Mouse (Mus musculus) telencephalon, adult 2 months (tissue): Measurements from ENCODE around the gene Eif4h.
A peak's percentile ranks its signal among the peaks of the same experiment; 100 is the strongest.

ENCODE experiments used
- DNase-seq: peaks from one replicate; pipeline ENCODE4 v3.0.0-alpha.2; 2011; ENCODE audit warnings: low read depth, low spot score

Eif4h gene

DNA sequence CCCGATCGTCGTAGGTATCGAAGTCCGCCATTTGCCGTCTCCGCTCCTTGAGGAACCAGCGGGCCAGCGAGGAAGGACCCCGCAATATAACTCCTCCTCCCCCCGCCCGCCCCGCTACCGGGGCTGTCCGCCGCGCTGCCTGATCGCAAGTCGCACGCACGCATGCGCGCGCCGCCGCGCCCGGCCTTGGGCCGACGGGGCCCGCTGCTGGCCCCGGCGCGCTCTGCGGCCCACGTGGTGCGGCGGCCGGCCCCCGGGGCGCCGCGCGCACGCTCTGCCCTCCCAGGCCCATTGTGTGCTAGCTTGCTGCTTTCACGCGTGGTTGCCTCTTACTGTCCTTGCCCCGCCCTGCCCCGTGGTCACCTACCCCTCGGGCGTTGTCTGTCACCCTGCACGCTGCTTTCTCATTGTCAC is at the start of gene Eif4h:
Gene Eif4h (minus strand): TSS at position 222 of the 414 bp plus-strand sequence.
- peak; percentile 92 for DNase-seq

DNA sequence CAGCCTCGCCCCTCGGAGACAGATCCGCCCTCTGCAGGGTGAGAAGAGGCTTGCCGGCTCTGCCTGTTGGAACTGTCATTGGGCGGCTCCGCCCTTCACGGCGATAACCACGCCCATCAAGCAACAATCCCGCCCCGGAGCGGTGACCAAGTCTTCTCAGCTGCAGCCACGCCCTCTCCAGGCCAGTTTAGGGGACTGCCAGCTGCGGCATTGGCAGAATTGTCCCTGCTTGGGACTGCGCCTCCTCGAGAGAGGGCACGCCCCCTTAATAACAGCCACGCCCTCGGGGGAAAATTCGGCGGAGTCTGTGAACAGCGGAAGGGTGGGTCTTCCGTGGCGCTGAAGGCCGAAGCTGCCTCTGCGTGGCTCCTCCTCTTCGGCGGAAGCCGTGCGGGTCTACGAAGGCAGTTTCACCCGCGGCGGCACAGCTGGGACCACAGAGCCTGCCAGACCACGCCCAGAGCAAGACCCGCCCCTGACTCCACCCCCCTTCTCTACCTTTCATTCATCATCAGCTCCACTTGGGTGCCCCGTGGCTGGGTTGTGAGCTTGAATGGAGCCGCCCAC is 49.5 kb upstream of the Eif4h start:
- DNase-seq = peak; percentile 98

DNA sequence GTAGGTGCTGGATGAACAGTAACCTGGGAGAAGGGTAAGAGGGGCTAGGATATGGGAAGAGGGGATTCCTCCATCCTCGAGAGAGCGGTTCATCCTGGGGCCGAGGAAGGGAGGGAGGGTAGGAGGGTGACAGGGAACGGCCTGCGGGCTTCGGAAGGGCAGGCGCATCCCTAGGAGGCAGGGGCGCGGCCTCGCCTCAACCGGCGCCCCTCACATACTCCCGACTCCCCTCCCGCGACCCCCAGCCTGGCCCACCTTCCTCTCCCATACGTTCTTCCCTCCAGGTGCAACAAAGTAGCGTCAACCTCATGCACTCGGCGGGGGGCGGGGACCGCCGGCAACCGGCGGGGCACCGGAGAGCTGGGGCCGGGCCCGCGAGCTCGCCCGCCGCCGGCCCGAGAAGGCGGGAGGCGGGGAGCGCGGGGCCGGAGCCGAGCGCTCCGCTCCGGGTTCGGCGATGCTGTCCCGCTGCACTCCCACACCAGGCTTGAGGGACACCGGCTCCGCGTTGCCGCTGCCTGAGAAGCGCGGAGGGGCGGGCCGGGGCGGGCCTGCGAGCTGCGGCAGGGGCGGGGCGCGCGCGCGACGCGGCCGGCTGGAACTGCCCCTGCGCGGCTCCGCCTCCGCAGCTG is 48.9 kb upstream of the Eif4h start, which contains the start of gene Limk1:
Gene Limk1 (minus strand): TSS at position 513 of the 632 bp plus-strand sequence.
- no peak for DNase-seq

DNA sequence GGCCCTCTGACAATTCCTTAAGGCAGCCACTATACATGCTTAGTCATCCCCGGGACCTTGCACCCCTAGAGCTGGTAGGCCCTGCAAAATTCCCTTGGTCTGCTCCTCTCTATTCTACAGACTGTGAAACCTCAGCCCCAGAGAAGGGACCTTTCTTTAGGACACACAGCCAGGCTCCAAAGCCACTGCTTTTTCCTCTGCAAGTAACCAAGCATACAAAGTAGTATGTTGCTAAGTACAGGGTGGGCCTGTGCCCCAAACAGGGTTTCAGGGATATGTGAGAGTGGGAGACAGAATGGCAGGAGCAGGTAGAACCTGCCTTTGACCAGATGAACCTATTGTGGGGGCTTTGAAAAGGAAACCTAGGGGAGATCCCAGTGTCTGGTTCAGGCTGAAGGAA is 47.9 kb upstream of the Eif4h start:
- no peak for DNase-seq

DNA sequence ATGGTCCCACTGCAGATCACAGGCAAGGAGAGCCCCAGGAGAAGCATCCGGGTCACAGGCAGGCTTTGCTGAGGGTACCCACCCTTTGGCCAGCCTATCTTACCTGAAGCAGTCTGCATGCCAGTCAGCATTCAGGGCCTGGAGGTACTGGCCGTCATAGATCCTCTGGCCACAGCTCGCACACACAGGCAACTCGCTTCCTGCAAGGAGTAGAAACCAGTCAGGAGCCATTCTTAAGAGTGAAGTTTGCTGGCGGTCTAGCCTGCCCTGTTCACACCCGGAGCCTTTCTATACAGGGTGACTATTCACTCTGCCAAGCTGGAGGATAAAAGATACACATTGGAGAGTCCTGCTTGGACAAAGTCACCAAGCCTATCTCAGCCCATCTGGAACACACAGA is 47.3 kb upstream of the Eif4h start:
- no peak for DNase-seq

DNA sequence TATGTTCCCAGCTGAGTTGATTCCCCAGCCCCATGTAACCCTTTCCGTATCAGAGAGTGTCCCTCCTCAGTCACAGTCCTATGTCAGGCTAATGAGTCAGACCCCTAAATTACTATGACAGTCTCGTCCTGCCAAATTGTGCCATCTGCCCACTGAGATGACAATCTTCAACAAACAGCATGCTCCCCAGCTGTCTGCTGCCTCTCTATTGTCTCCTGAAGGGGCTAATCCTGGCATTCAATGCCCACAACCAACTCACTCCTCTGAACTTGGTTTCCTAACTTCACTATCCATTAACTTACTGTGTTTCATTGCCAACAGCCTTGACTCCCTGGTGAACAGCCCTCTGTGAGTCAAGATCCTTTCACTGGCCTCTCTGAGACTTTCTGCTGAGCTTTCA is 45.1 kb upstream of the Eif4h start:
- no peak for DNase-seq

DNA sequence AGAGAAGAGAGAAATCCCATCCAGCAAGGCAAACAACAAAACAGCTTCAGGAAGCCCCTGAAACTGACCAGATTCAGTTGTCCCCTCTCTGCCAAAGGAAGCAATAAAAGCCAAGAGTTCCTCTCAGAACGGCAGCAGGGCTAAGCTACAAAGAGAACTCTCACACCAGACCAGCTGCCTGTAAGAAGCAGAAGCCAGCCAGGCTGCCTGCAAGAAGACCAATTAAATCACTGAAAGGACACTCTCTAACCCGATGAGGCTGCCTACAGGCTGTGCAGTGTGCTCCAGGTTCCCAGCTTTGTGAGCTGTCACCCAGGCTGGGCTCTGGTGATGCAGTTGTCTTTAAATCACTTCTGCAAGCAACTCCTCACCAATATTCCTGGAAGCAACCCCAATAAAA is 44.5 kb upstream of the Eif4h start:
- no peak for DNase-seq

DNA sequence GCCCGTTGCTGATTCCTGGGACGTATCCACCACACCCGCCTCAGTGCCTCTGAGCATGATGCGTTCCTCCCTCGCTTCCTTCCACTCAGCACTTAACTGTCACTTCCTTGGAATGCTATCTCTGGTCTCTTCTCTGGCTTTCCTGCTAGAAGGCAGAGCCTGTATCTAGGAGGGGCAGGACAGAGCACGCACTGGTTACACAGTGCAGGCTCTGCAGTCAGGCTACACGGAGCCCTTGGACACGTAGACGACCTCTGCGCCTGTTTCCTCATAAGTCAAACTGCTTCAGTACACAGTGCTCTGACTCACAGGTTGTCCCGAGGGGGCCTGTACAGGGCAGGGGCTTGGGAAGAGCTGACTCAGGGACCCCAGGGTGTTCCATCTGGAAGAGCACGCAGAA is 40.9 kb upstream of the Eif4h start:
- DNase-seq = no peak

DNA sequence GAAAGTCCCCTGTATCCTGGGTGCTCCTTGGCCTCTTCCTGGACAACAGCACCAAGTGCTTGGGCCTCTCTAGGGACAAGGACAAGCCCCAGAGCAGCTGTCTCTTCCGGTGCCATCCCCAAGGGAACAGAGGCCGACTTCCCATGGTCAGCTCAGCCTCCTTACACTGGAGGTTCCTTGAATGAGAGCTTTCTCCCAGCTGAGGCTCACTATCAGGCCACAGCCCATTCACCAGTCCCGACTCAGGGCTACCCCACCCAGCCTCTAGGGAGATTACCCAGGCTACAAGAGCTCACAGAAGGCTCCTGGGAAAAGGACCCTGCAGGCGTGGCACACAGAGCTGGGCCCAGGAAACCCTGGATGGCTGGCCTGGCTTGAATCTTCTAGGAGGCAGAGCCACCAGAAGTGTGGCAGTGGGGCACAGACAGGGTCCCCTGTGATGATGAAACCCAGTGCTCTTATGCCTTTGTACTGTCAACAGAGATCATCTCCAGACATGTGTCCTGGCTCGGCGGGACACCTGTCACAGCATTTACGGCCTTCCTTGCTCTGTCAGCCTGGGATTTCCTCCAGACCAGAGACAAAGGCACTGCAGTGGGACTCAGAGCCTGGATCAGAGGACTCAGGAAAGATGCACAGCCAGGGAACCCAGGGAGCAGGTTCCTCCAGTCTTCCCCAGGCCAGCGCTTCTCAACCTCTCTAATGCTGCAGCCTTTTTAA is 39.7 kb upstream of the Eif4h start:
- no peak for DNase-seq

DNA sequence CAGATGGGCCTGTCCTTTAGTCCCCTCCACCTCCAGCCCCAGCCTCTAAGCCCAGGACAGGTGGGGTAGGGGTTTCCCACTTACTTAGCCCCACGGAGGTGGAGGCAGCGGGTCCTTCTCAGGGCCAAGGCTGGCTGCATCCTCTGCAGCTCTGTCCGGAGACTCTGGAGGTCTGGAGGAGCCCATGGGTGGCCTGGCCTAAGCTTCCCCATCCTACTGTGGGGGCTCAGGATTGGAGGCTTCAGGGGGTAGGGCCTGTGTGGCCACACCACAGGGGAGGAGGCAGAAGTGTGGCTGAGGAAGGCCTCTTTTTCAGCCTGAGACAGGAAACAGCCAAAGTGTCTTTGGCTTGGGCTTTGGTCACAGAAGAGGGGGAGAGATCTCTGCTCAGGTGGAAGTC is 38.7 kb upstream of the Eif4h start:
- DNase-seq = no peak

DNA sequence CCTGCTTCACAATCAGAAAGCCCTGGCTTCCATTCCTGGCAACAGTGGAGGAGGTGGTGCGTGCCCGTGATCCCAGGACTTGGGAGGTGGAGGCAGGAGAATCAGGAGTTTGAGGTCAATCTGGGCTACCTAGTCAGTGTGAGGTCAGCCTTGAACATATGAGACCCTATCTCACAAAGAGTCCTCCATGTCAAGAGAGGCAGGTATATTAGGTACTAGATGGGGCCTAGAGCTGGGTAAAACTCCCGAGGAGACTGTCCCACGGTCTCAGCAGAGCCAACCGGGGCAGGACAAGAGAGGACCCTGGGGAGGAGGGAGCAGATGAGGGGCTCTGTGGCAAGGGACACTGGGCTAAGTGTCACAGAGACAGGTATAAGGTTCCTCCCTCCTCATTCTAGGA is 38.2 kb upstream of the Eif4h start:
- no peak for DNase-seq

DNA sequence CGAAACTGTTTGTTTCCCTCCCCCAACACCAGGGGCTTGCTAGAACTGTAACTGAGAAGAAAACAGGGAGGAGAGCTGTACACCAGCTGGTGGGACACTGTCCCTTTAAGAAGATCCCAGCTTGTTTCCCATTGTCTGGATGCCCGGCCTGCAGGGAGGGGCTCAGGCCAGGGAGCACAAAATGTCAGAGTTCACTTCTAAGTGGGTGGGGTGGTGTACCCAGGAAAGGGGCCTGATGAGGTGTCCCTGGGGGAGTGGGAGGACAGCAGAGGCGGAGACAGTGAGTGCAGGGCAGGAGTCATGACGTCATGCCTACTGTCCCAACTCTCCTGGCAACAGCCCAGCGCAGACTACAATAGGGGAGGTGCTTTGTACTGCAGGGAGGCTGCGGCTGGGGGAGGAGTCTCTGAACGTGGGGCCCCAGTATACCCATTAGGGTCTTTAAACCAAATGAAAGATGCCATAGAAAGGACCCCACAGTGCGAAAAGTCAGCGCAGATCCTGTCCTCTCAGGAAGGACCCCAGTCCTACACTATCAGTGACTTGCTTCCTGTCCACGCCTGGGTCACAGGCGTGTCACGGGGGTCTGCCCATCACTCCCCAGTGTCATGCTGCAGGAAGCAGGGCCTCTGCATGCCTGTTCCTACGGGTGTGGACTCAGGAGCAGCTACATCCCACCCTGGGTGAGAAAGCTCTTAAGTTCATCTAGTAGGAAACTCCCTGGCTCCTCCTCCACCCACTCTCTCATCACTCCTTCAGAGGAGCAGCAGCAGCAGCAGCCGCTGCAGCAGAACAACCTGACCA is 36.9 kb upstream of the Eif4h start:
- DNase-seq = peak; percentile 29

DNA sequence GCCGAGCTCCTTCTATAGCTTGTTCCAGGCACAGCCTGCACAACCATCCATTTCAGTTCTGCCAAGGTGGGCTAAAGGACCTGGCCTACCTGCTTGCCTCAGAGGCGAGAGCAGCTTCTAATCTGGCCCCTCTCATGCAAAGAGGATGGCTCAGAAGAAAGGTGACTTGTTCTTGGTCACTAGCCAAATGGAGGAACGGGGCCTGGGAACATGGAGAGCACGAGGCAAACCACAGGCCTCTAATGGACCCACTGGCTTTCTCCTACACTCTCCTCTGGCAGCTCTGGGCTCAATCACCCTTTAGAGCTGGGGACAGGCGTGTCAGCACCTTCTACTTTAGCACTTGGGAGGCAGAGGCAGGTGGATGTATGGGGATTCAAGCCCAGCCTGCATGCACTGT is 35.7 kb upstream of the Eif4h start:
- no peak for DNase-seq

DNA sequence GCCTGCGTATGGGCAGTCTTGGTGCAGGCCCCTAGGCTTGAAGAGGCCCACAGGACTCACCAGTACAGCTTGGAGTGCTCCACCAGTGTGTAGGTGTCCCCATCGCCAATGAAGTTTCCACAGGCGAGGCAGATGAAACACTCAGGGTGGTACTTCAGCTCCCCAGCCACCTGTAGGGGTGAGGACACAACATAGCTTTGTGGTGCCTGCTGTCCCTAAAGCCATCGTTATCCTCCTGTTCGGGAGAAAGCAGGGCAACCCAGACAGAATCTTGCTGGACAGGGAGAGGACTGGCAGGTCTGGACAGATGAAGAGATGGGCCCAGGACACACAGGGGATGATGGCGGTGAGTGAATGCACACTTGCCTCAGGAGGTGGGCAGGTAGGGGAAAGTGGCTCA is 33.3 kb upstream of the Eif4h start:
- DNase-seq = no peak

DNA sequence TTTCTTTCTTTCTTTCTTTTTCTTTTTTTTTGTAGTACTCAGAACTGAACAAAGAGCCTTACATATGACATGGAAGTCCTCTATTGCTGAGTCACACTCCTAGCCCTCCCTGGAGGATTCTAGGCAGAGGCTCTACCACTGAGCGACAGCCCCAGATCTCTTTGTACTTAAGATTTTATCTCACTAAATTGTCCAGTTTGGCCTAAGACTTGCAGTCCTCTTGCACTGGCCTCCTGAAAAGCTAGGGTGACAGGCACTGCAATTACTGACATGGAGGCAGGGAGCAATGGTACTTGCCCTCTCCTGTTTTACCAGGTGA is 32.9 kb upstream of the Eif4h start:
- DNase-seq = no peak

DNA sequence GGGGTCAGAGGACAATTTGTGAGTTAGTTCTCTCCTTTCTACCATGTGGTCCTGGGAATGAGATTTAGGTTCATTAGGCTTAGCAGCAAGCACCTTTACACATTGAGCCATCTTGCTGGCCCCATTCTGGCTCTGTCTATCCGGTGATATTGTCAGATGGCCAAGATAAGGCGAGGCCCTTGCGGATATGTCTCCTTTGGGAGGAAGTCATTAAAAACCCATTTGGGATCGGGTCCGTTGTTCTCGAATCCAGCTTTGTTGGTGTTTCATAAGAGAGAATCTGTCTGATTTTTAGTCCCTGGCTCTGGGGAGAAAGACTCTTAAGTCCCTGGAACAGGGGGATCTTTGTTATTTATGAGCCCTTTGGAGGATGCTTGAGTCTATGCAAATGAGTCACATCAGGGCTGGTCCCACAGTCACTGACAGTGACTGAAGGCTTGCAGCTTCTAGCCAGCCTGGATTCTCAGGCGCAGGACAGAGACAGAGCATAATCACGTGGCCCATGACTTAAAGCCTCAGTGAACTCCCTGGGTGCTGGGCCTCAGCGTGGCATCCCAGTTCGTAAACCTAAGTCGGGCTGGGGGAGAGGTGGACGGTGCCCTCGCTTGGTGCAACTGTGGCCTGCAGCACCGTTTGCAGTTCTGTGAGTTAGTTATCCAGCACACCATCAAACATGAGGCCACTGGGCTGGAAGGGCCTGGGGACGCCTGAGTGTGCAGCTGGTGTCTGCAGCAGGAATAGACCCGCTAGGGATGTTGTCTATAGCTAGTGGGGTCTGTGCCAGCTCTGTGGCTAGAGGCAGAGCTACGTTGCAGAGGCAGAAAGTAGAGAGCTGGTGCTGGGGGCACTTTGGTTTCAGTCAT is 32.3 kb upstream of the Eif4h start:
- no peak for DNase-seq

DNA sequence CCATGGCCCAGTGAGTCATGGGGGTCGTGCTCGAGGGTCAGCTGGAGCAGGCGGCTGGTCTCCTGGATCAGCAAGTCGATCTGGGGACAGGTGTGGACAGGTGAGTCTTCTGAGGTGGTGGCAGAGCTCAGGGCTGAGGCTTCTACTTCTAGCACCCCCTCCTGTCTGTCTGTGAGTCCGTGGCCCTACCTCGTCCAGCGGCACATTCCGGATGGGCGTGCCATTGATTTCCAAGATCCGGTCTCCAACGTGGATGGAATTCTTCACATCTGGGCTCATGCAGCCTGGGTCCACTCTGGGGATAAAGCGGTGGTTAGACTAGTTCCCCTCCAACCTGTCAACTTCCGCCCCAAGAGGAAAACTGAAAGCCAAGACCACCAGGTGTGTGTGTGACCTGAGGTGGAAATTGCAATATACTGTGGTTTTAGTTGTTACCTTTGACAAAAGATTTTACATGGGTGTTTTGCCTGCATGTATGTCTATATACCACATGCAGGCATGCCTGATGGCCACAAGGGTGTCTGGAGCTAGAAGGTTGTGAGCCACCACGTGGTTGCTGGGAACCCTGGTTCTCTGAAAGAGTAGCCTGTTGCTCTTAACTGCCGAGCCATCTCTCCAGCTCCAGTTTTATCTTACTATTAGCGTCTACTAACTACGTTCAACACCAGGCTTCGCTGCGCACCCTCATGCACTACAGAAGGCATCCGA is 29.9 kb upstream of the Eif4h start:
- no peak for DNase-seq

DNA sequence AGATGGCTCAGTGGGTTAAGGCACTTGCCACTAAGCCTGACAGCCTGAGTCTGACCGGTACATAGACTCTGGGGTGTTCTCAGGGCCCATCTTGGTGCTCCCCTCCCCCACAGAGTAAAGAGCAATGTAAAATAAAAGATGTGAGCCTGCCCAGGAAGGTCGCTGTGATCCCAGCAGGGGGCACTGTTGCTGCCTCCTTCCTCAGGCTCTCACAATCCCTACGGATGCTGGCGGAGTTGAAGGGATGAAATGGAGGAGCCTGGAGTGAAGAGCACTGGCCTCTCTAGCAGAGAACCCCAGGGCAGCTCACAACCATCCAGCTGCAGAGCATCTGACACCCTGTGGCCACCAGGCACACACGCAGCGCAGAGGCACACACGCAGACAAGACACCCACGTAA is 29.2 kb upstream of the Eif4h start:
- no peak for DNase-seq

DNA sequence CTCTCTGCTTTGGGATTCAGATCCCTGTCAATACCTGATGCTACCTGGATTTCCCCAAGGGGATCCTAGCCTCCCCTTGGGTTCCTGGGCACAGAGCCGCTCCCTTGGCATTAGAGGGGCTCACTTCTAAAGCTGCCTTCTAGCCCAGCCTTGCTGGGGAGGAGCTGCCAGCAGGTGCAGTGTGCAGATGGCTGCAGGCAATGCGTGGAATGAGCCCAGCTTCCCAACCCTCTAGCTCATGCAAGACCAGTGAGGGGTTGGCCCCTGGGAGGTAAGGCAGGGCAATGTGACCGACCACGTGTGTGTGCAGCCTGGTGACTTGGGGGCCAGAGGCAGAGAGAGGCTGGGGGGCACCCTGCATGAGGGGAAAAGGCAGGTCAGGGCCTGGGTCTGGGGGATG is 17.4 kb upstream of the Eif4h start:
- no peak for DNase-seq

DNA sequence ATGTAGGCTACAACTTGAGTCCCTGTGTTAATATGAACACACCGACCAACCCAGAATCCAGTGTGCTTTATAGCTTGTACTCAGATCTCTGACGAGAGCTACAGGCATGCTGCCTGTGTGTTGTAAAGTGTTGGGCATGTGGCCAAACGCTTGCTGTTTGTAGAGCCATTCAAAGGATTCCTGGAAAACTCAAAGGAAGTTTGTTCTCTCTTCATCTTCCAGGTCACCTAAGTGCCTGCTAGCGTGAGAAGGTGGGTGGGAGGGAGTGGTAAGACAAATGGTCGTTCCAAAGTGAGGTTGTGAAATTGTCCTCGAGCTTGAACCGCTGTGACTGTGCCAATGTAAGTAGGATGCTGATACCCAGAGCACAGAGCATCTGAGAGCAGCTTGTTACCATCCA is 12.7 kb upstream of the Eif4h start:
- no peak for DNase-seq

DNA sequence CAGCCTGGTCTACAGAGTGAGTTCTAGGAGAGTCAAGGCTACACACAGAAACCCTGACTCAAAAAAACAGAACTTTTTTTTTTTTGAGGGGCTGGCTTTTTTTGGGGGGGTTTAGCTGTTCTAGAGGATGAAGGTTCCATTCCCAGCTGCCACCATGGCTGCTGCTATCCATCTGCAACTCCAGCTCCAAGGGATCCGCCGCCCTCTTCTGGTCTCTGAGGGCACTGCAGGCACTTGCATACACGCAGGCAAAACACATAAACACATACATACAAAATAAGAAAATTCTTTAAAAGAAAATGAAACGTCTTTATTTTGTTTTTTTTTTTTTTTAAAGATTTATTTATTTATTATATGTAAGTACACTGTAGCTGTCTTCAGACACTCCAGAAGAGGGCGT is 11.6 kb upstream of the Eif4h start:
- DNase-seq = no peak
